Mouse (Mus musculus) cortical plate, adult 2 months (tissue): ENCODE data around the gene Ppa1. TPM values are rescaled to one million over a fixed set of nuclear protein-coding genes. Genes with fewer than 3 reads are reported as not detected.

Source experiments
- H3K27ac ChIP-seq: fragments of 200-500 bp; 2 replicates; pipeline ENCODE4 v1.5.1; 2012; ENCODE audit warnings: low read length, control low read depth, inconsistent platforms; ENCODE audit not compliant: insufficient read depth
- H3K4me1 ChIP-seq: fragments of 200-500 bp; 2 replicates; pipeline ENCODE4 v1.6.1; 2011; ENCODE audit warnings: low read length; ENCODE audit not compliant: control insufficient read depth, insufficient read depth
- H3K4me3 ChIP-seq: fragments of 200-500 bp; 2 replicates; pipeline ENCODE4 v1.5.1; 2011; ENCODE audit warnings: mild to moderate bottlenecking, low read length, control low read depth; ENCODE audit not compliant: insufficient read depth
- CTCF ChIP-seq: fragments of 200-500 bp; IDR thresholded peaks from 2 replicates; pipeline ENCODE4 v1.5.1; 2011; ENCODE audit warnings: mild to moderate bottlenecking, control low read depth, low read length; ENCODE audit not compliant: insufficient read depth; ENCODE audit errors: extremely low read depth
- POLR2A ChIP-seq: fragments of 200-500 bp; IDR thresholded peaks from 2 replicates; pipeline ENCODE4 v1.6.1; 2011; ENCODE audit warnings: mild to moderate bottlenecking, low read length, control low read depth; ENCODE audit not compliant: insufficient read depth; ENCODE audit errors: extremely low read depth
- polyA plus RNA-seq: library from polyadenylated mRNA; depleted of rRNA; stranded (reverse); fragments of >200 nt; gene quantifications from 2 replicates; pipeline ENCODE4 v1.2.3, GENCODE M21; 2012; rRNA removed

Ppa1 gene
- polyA plus RNA-seq, 1 experiment: 108 TPM

GRCm38 (mm10) chr10:61714771-61715461 lies 66.6 kb downstream of the Ppa1 start, which contains the start of gene Aifm2:
TSS of gene Aifm2 (plus strand) at chr10:61715263.
- TF ChIP-seq CTCF (no peak), POLR2A (no peak)
- no peak within 1 kb of the TSS for H3K27ac ChIP-seq
- H3K4me1 ChIP-seq: no peaks in the 10 kb centered on the region
- peak within 1 kb of the TSS; percentile 52 for H3K4me3 ChIP-seq

GRCm38 (mm10) chr10:61715462-61715837 lies 67.1 kb downstream of the Ppa1 start:
- Histone ChIP-seq H3K4me3 (peak overlapping the region; percentile 52), H3K4me1 (no peaks in the 10 kb centered on the region), H3K27ac (no peak overlapping the region)
- TF ChIP-seq CTCF (no peak), POLR2A (no peak)

- Histone ChIP-seq H3K27ac (no peak overlapping the region), H3K4me1 (no peaks in the 10 kb centered on the region), H3K4me3 (no peak overlapping the region; the same call in 1 of the 2 replicates)
- TF ChIP-seq CTCF (no peak), POLR2A (no peak)
Measured at GRCm38 (mm10) chr10:61715996-61716864, 67.9 kb downstream of the Ppa1 start.

GRCm38 (mm10) chr10:61717406-61718296 lies 69.3 kb downstream of the Ppa1 start:
- no peak for TF ChIP-seq CTCF
- no peak for TF ChIP-seq POLR2A
- Histone ChIP-seq H3K4me3 (no peak overlapping the region), H3K27ac (no peak overlapping the region), H3K4me1 (no peaks in the 10 kb centered on the region)

- Histone ChIP-seq H3K4me3 (no peak overlapping the region), H3K27ac (no peak overlapping the region), H3K4me1 (no peaks in the 10 kb centered on the region)
- TF ChIP-seq POLR2A: no peak
- no peak for TF ChIP-seq CTCF
Measured at GRCm38 (mm10) chr10:61720331-61720730, 72.0 kb downstream of the Ppa1 start.

GRCm38 (mm10) chr10:61722215-61722614 lies 73.9 kb downstream of the Ppa1 start:
- no peak overlapping the region for H3K4me3 ChIP-seq
- no peak for TF ChIP-seq CTCF
- TF ChIP-seq POLR2A: no peak
- H3K27ac ChIP-seq: no peak overlapping the region
- H3K4me1 ChIP-seq: no peaks in the 10 kb centered on the region

GRCm38 (mm10) chr10:61723271-61723670 lies 74.9 kb downstream of the Ppa1 start:
- TF ChIP-seq POLR2A (no peak), CTCF (no peak)
- H3K4me3 ChIP-seq: no peak overlapping the region

More at GRCm38 (mm10) chr10:61723271-61723670, 74.9 kb downstream of the Ppa1 start:
- Histone ChIP-seq H3K4me1 (no peaks in the 10 kb centered on the region), H3K27ac (no peak overlapping the region)

Other genes starting within 250 kb of the Ppa1 start
- gene Nodal, start 230.6 kb upstream of the Ppa1 start, polyA plus RNA-seq: 0.75 and 0.81 TPM in 2 replicates
- gene Eif4ebp2, start 195.9 kb upstream of the Ppa1 start, polyA plus RNA-seq: 25.6 and 27.6 TPM in 2 replicates
- gene Lrrc20, start 172.8 kb upstream of the Ppa1 start, polyA plus RNA-seq: 21.1 and 22.8 TPM in 2 replicates
- 0.35 and 0.57 TPM in 2 replicates for gene Npffr1, start 53.1 kb upstream of the Ppa1 start, polyA plus RNA-seq
- gene Sar1a, start 31.7 kb downstream of the Ppa1 start, polyA plus RNA-seq: 106 and 108 TPM in 2 replicates
- gene Tysnd1, start 47.0 kb downstream of the Ppa1 start, polyA plus RNA-seq: 23.6 and 25.5 TPM in 2 replicates
- gene Aifm2, start 66.7 kb downstream of the Ppa1 start, polyA plus RNA-seq: 8.7 and 10.6 TPM in 2 replicates
- gene H2afy2, start 135.6 kb downstream of the Ppa1 start, polyA plus RNA-seq: 16.8 and 17.9 TPM in 2 replicates